ENCODE assay signal across 9 mouse cellular contexts in the genomic region with DNA sequence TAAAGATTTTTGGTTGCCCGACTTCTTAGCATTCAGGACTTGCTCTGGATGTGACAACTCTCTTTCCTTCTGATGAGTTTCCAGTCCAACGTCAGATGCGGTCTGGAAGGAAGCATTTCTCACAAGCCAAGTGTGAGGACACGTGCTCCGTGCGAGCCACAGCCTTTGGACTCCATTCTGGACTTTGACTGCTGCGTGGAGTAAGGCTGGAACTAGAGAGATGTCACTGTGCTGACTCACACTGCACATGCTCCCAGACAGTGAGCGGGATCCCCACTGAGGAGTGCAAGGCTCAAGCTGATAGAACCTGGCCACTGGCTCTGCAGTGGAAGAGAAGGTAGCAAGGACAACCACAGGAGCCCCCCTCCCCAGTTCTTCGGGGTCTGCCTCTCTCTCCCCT. TPM values are rescaled to one million over a fixed set of nuclear protein-coding genes. Genes with fewer than 3 reads are reported as not detected.
DNase-seq lines count a peak whose midpoint lies in the region; ATAC-seq lines count a peak whose summit lies in the region.
"Had no signal": no experiment of that assay in that cellular context is flagged by ENCODE, and none has a peak within 500 bp of the region (broad histone marks: within the 10 kb centered on the region; RNA-seq: fewer than 3 reads in every experiment).

No protein-coding gene starts in this region.

- H3K27ac ChIP-seq in heart, embryonic 10.5 days, result peak overlapping the region; percentile 74
- peak overlapping the region; percentile 94 for H3K27ac ChIP-seq in liver, embryonic 13.5 days
- H3K27ac ChIP-seq: limb, embryonic 12.5 days had no signal

- H3K27me3 ChIP-seq in heart, embryonic 10.5 days (ENCODE audit: insufficient read depth, poor library complexity, severe bottlenecking), result 0 out of 2 replicates have a peak, but pooled peaks cover 2% of the 10 kb centered on the region
- no peaks in the 10 kb centered on the region for H3K27me3 ChIP-seq in liver, embryonic 13.5 days
- H3K27me3 ChIP-seq: limb, embryonic 12.5 days had no signal

- no peak for DNase-seq in heart, embryonic 10.5 days (ENCODE audit: low spot score)
- no peak for DNase-seq in heart, postnatal 36 days
- DNase-seq in brain, adult 2 months (ENCODE audit: low read depth, low spot score), result peak; percentile 62
- DNase-seq in kidney, adult 18-20 months, result peak; percentile 83
- DNase-seq in liver, embryonic 13.5 days, result peak; percentile 57
- no peak for DNase-seq in embryo, embryonic 11 days

- H3K9ac ChIP-seq in liver, embryonic 13.5 days, result peak overlapping the region; percentile 75
- H3K9ac ChIP-seq: limb, embryonic 12.5 days had no signal

- ATAC-seq in liver, embryonic 13.5 days (ENCODE audit: low read depth), result peak; percentile 52
- ATAC-seq in megakaryocyte-erythroid progenitor cell, adult 5-6 weeks (replicated peaks; ENCODE audit: low FRiP score, low TSS enrichment, poor library complexity, severe bottlenecking), result no peak
- ATAC-seq in erythroid progenitor cell, adult 5-6 weeks (replicated peaks; ENCODE audit: low FRiP score, poor library complexity, severe bottlenecking), result no peak

- no peaks in the 10 kb centered on the region for H3K36me3 ChIP-seq in heart, embryonic 10.5 days
- no peaks in the 10 kb centered on the region for H3K36me3 ChIP-seq in liver, embryonic 13.5 days
- H3K36me3 ChIP-seq: limb, embryonic 12.5 days had no signal

- H3K4me1 ChIP-seq in heart, embryonic 10.5 days, result peaks cover 21% of the 10 kb centered on the region
- H3K4me1 ChIP-seq in liver, embryonic 13.5 days (replicated peaks), result peaks cover 84% of the 10 kb centered on the region
- H3K4me1 ChIP-seq: limb, embryonic 12.5 days had no signal

- H3K4me2 ChIP-seq in liver, embryonic 13.5 days, result peak overlapping the region; percentile 60
- H3K4me2 ChIP-seq: limb, embryonic 12.5 days had no signal

- intact Hi-C loops in heart, postnatal 36 days (cut with DNase I), result no loop called here

- no peaks in the 10 kb centered on the region for H3K9me3 ChIP-seq in heart, embryonic 10.5 days
- H3K9me3 ChIP-seq in liver, embryonic 13.5 days (replicated peaks), result no peaks in the 10 kb centered on the region
- H3K9me3 ChIP-seq: limb, embryonic 12.5 days had no signal

- H3K4me3 ChIP-seq in heart, embryonic 10.5 days, result no peak overlapping the region
- H3K4me3 ChIP-seq in liver, embryonic 13.5 days (replicated peaks), result no peak overlapping the region
- H3K4me3 ChIP-seq: limb, embryonic 12.5 days had no signal

- WGBS in heart, embryonic 10.5 days, result 69% methylated on average over 9 of the region's 9 CpGs
- WGBS in liver, embryonic 13.5 days (ENCODE audit: insufficient replicate concordance), result 73% methylated on average over 9 of the region's 9 CpGs

RNA-seq across cellular contexts. Expression of gene Slc20a1, which starts 33.9 kb away (rescaled TPM):
- 41.6 and 41.8 TPM in 2 replicates for polyA plus RNA-seq in heart, embryonic 10.5 days (2016; fragmentation: Nextera tagmentation; extraction: Ambion mirVana)
- total RNA-seq in heart, postnatal 36 days (2021), result 10 to 100 TPM in 1 of 2 experiments, 1 to 10 TPM in 1; 9.3 to 13.6 TPM
- 48.6 and 55.8 TPM in 2 replicates for polyA plus RNA-seq in liver, embryonic 13.5 days (2015; fragmentation: Nextera tagmentation; extraction: Ambion mirVana)
- total RNA-seq in megakaryocyte-erythroid progenitor cell, adult 5-6 weeks (2014; fragmentation: Nextera tagmentation), result 105 and 115 TPM in 2 replicates
- total RNA-seq in megakaryocyte-erythroid progenitor cell, adult 5-6 weeks (2017), result 180 and 206 TPM in 2 replicates
- total RNA-seq in erythroid progenitor cell, adult 5-6 weeks (2015; ENCODE audit: low replicate concordance), result 242 and 248 TPM in 2 replicates
- 739 and 881 TPM in 2 replicates for total RNA-seq in erythroid progenitor cell, adult 5-6 weeks (2017; ENCODE audit: low replicate concordance)

Comparison
In these comparisons a context has a peak if more than half of its experiments do, and no peak if none do; other contexts are left out.
1. DNase-seq: peak in brain, adult 2 months (single experiment), kidney, adult 18-20 months (single experiment) and liver, embryonic 13.5 days (single experiment); none in heart, embryonic 10.5 days (single experiment), heart, postnatal 36 days (0 of 2) and embryo, embryonic 11 days (single experiment).
2. RNA of gene Slc20a1, which starts 33.9 kb away (total RNA-seq): 242 to 881 TPM in erythroid progenitor cell, adult 5-6 weeks and 105 to 206 TPM in megakaryocyte-erythroid progenitor cell, adult 5-6 weeks; 9.3 to 13.6 TPM in heart, postnatal 36 days; every median in the first group is over 4 times any median in the second.